Mouse (Mus musculus) liver, postnatal 0 days (tissue): ENCODE measurements around the gene Trim67. TPM values are rescaled to one million over a fixed set of nuclear protein-coding genes. Genes with fewer than 3 reads are reported as not detected.

Experiments
- ATAC-seq: fragments of 200-750 bp; cut with Nextera tagmentation; 2 replicates; pipeline ENCODE4 v1.8.0; 2017; ENCODE audit warnings: mild to moderate bottlenecking, moderate library complexity
- DNase-seq: peaks from one replicate; pipeline ENCODE4 v3.0.0-alpha.2; 2016
- H3K27ac ChIP-seq: fragments of 300-500 bp; sonication (generic); 2 replicates; pipeline ENCODE4 v1.5.1; 2014; ENCODE audit warnings: antibody characterized with exemption, moderate library complexity, mild to moderate bottlenecking, low read depth
- H3K27me3 ChIP-seq: fragments of 300-500 bp; sonication (generic); 2 replicates; pipeline ENCODE4 v1.6.1; 2014; ENCODE audit warnings: low read length, control low read depth, mixed read lengths; ENCODE audit not compliant: insufficient read depth
- H3K36me3 ChIP-seq: fragments of 300-500 bp; sonication (generic); replicated peaks from 2 replicates; pipeline ENCODE4 v1.6.1; 2014; ENCODE audit warnings: mild to moderate bottlenecking, control low read depth, low read length, moderate library complexity, mixed read lengths; ENCODE audit not compliant: insufficient read depth
- H3K4me1 ChIP-seq: fragments of 300-500 bp; sonication (generic); 2 replicates; pipeline ENCODE4 v1.6.1; 2014; ENCODE audit warnings: antibody characterized with exemption, mild to moderate bottlenecking, control low read depth; ENCODE audit not compliant: insufficient read depth
- H3K4me2 ChIP-seq: fragments of 300-500 bp; sonication (generic); 2 replicates; pipeline ENCODE4 v1.6.1; 2014; ENCODE audit warnings: low read depth, mild to moderate bottlenecking, low read length, moderate library complexity, mixed read lengths
- H3K4me3 ChIP-seq: fragments of 300-500 bp; sonication (generic); 2 replicates; pipeline ENCODE4 v1.5.1; 2014; ENCODE audit warnings: low read depth, low read length
- H3K9ac ChIP-seq: fragments of 300-500 bp; sonication (generic); replicated peaks from 2 replicates; pipeline ENCODE4 v1.6.1; 2014; ENCODE audit warnings: mild to moderate bottlenecking, moderate library complexity
- H3K9me3 ChIP-seq: fragments of 300-500 bp; sonication (generic); 2 replicates; pipeline ENCODE4 v1.6.1; 2016; ENCODE audit warnings: mild to moderate bottlenecking, control low read depth, low read length, mixed read lengths
- CTCF ChIP-seq: sonication (generic); IDR thresholded peaks from 2 replicates; pipeline ENCODE4 v1.5.1; 2016; ENCODE audit warnings: antibody characterized with exemption, low read depth
- EP300 ChIP-seq: IDR thresholded peaks from 2 replicates; pipeline ENCODE4 v1.6.1; 2016; ENCODE audit warnings: antibody characterized with exemption, low read depth, mild to moderate bottlenecking
- WGBS: fragments of 180-500 bp; shearing (Covaris S2); extraction: QIAGEN DNeasy Blood & Tissue Kit; methylation state at CpG from one replicate; pipeline ENCODE4 v1.1.7; 2014; ENCODE audit not compliant: insufficient replicate concordance; 5-methylcytosine and 5-hydroxymethylcytosine counted together
- polyA plus RNA-seq: library from polyadenylated mRNA; unstranded; fragments of >200 nt; fragmentation: Nextera tagmentation; extraction: Ambion mirVana; gene quantifications from 2 replicates; pipeline ENCODE4 v1.2.1, GENCODE M21; 2015

The Trim67 gene
- polyA plus RNA-seq, 1 experiment from 2014 or later, result 0.05 TPM

- ATAC-seq (no peak), DNase-seq (no peak)
- Histone ChIP-seq H3K27me3 (no peaks in the 10 kb centered on the region), H3K9ac (no peak overlapping the region), H3K4me3 (no peak overlapping the region), H3K9me3 (no peaks in the 10 kb centered on the region), H3K4me1 (no peaks in the 10 kb centered on the region), H3K27ac (no peak overlapping the region), H3K36me3 (no peaks in the 10 kb centered on the region), H3K4me2 (no peak overlapping the region)
- 49% methylated on average over 12 of the region's 12 CpGs for WGBS
- TF ChIP-seq CTCF (no peak), EP300 (no peak)
Measured at GRCm38 (mm10) chr8:124803824-124804702, 11.2 kb downstream of the Trim67 start.

- DNase-seq (no peak), ATAC-seq (no peak)
- Histone ChIP-seq H3K9me3 (no peaks in the 10 kb centered on the region), H3K36me3 (no peaks in the 10 kb centered on the region), H3K4me3 (no peak overlapping the region), H3K4me2 (no peak overlapping the region), H3K9ac (no peak overlapping the region), H3K4me1 (no peaks in the 10 kb centered on the region), H3K27me3 (no peaks in the 10 kb centered on the region), H3K27ac (no peak overlapping the region)
- WGBS, result 70% methylated on average over 4 of the region's 4 CpGs
- TF ChIP-seq CTCF (no peak), EP300 (no peak)
Measured at GRCm38 (mm10) chr8:124805990-124806389, 13.1 kb downstream of the Trim67 start.

- H3K4me2 ChIP-seq, result no peak overlapping the region
- no peak overlapping the region for H3K9ac ChIP-seq
- TF ChIP-seq EP300 (no peak), CTCF (no peak)
- ATAC-seq (no peak), DNase-seq (no peak)
- no peak overlapping the region for H3K4me3 ChIP-seq
- H3K27ac ChIP-seq, result no peak overlapping the region
- no peaks in the 10 kb centered on the region for H3K9me3 ChIP-seq
- H3K4me1 ChIP-seq, result no peaks in the 10 kb centered on the region
- 43% methylated on average over 2 of the region's 2 CpGs for WGBS
- no peaks in the 10 kb centered on the region for H3K27me3 ChIP-seq
- no peaks in the 10 kb centered on the region for H3K36me3 ChIP-seq
Measured at GRCm38 (mm10) chr8:124809419-124809818, 16.5 kb downstream of the Trim67 start.

DNA sequence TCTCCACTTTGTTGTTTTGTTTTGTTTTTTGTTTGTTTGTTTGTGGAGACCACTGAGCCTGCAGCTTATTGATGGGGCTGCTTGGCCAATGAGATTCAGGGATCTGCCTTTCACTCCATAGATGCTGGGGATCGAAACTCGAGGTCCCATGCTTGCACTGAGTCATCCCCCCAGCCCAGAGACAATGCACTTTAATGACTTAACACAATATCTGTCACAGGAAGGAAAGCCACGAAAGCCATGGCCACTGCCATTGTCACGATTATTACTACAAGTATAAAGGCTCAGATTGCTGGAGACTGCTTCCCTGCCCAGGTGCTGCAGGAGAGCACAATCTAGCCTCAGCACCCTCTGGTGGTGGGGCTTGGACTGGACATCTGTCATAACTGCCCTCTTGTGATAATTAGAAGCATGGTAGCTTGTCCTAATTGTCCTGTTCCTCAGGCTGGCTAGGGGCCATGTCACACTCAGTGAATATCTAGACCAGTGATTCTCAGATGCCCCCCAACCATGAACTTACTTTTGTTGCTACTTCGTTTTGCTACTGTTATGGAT lies 17.2 kb downstream of the Trim67 start:
- Histone ChIP-seq H3K4me3 (no peak overlapping the region), H3K9ac (no peak overlapping the region), H3K9me3 (no peaks in the 10 kb centered on the region), H3K27me3 (no peaks in the 10 kb centered on the region), H3K4me1 (no peaks in the 10 kb centered on the region), H3K27ac (no peak overlapping the region), H3K36me3 (no peaks in the 10 kb centered on the region), H3K4me2 (no peak overlapping the region)
- no peak for TF ChIP-seq EP300
- TF ChIP-seq CTCF, result peak; percentile 46
- ATAC-seq (no peak), DNase-seq (no peak)
- WGBS, result 37% methylated on average over 5 of the region's 5 CpGs

GRCm38 (mm10) chr8:124810689-124811394 lies 17.9 kb downstream of the Trim67 start:
- Histone ChIP-seq H3K9me3 (no peaks in the 10 kb centered on the region; the same call in 1 of the 2 replicates), H3K9ac (no peak overlapping the region), H3K27me3 (no peaks in the 10 kb centered on the region), H3K4me2 (no peak overlapping the region), H3K27ac (no peak overlapping the region), H3K4me3 (no peak overlapping the region), H3K4me1 (no peaks in the 10 kb centered on the region), H3K36me3 (no peaks in the 10 kb centered on the region)
- WGBS, result 52% methylated on average over 9 of the region's 9 CpGs
- DNase-seq (no peak), ATAC-seq (no peak)
- TF ChIP-seq CTCF, result no peak
- TF ChIP-seq EP300, result no peak

DNA sequence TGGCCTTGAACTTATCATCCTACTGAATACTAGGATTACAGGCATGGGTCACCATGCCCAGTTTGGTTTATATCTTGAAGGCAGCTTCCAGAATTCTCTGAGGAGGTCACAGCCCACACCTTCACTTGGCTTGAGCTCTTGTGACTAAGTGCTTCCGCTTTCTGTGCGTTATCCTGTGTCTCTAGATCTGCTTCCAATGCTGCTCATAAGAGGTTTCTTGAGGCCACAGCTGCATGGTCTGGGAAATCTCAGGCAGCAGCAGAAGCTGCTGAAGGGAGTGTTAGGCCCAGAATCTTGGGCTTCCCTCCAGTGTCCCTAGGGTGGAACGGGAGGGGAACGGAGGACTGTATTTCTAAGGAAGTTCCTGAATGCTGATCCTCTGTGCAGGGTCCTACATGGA lies 20.4 kb downstream of the Trim67 start:
- H3K36me3 ChIP-seq, result no peaks in the 10 kb centered on the region
- no peaks in the 10 kb centered on the region for H3K4me1 ChIP-seq
- WGBS, result 88% methylated on average over 4 of the region's 4 CpGs
- H3K27me3 ChIP-seq, result no peaks in the 10 kb centered on the region
- no peak overlapping the region for H3K4me3 ChIP-seq
- no peak overlapping the region for H3K9ac ChIP-seq
- H3K9me3 ChIP-seq, result peaks cover 4% of the 10 kb centered on the region; the same call in 1 of the 2 replicates
- ATAC-seq, result no peak
- TF ChIP-seq EP300, result no peak
- TF ChIP-seq CTCF, result no peak
- H3K4me2 ChIP-seq, result no peak overlapping the region
- no peak for DNase-seq
- no peak overlapping the region for H3K27ac ChIP-seq
